Mouse (Mus musculus) heart, postnatal 0 days (tissue): ENCODE data around the gene Sycn. TPM values are rescaled to one million over a fixed set of nuclear protein-coding genes. Genes with fewer than 3 reads are reported as not detected.

ENCODE experiments used
- ATAC-seq: fragments of 200-750 bp; cut with Nextera tagmentation; 2 replicates; pipeline ENCODE4 v1.8.0; 2017; ENCODE audit warnings: low read depth, moderate number of reproducible peaks, moderate library complexity; ENCODE audit not compliant: insufficient read depth
- DNase-seq: peaks from one replicate; pipeline ENCODE4 v3.0.0-alpha.2; 2016; ENCODE audit warnings: low spot score
- H3K27ac ChIP-seq: fragments of 300-500 bp; sonication (generic); 2 replicates; pipeline ENCODE4 v1.5.1; 2014; ENCODE audit warnings: low read depth, mild to moderate bottlenecking
- H3K27me3 ChIP-seq: fragments of 300-500 bp; sonication (generic); 2 replicates; pipeline ENCODE4 v1.6.1; 2014; ENCODE audit warnings: low read length, mixed read lengths; ENCODE audit not compliant: control insufficient read depth, insufficient read depth
- H3K36me3 ChIP-seq: fragments of 300-500 bp; sonication (generic); replicated peaks from 2 replicates; pipeline ENCODE4 v1.6.1; 2014; ENCODE audit warnings: low read length, mixed read lengths; ENCODE audit not compliant: control insufficient read depth, insufficient read depth
- H3K4me1 ChIP-seq: fragments of 300-500 bp; sonication (generic); 2 replicates; pipeline ENCODE4 v1.6.1; 2014; ENCODE audit warnings: antibody characterized with exemption; ENCODE audit not compliant: control insufficient read depth, insufficient read depth
- H3K4me2 ChIP-seq: fragments of 300-500 bp; sonication (generic); 2 replicates; pipeline ENCODE4 v1.6.1; 2014; ENCODE audit warnings: low read depth, mild to moderate bottlenecking, low read length, moderate library complexity
- H3K4me3 ChIP-seq: fragments of 300-500 bp; sonication (generic); 2 replicates; pipeline ENCODE4 v1.5.1; 2014; ENCODE audit warnings: low read depth, low read length
- H3K9ac ChIP-seq: fragments of 300-500 bp; sonication (generic); replicated peaks from 2 replicates; pipeline ENCODE4 v1.6.1; 2014; ENCODE audit warnings: low read depth, low read length, mixed read lengths
- H3K9me3 ChIP-seq: fragments of 300-500 bp; sonication (generic); replicated peaks from 2 replicates; pipeline ENCODE4 v1.6.1; 2016; ENCODE audit warnings: low read length; ENCODE audit not compliant: control insufficient read depth
- CTCF ChIP-seq: IDR thresholded peaks from 2 replicates; pipeline ENCODE4 v1.5.1; 2016; ENCODE audit warnings: antibody characterized with exemption, control low read depth, low read depth
- EP300 ChIP-seq: IDR thresholded peaks from 2 replicates; pipeline ENCODE4 v1.6.1; 2016; ENCODE audit warnings: antibody characterized with exemption, low read depth
- WGBS: fragments of 180-500 bp; shearing (Covaris S2); extraction: QIAGEN DNeasy Blood & Tissue Kit; methylation state at CpG from one replicate; pipeline ENCODE4 v1.1.7; 2014; 5-methylcytosine and 5-hydroxymethylcytosine counted together
- polyA plus RNA-seq: library from polyadenylated mRNA; unstranded; fragments of >200 nt; fragmentation: Nextera tagmentation; extraction: Ambion mirVana; gene quantifications from 2 replicates; pipeline ENCODE4 v1.2.1, GENCODE M21; 2015
- total RNA-seq: library from RNA; depleted of rRNA; stranded (reverse); fragments of >200 nt; gene quantifications from 2 replicates; pipeline ENCODE4 v1.2.3, GENCODE M21; 2014; ENCODE audit warnings: low replicate concordance

Sycn gene
- total and polyA plus RNA-seq, 2 experiments from 2014 or later: not detected

- H3K27ac ChIP-seq: no peak overlapping the region
- H3K9me3 ChIP-seq: no peaks in the 10 kb centered on the region
- H3K36me3 ChIP-seq: no peaks in the 10 kb centered on the region
- H3K9ac ChIP-seq: no peak overlapping the region
- H3K27me3 ChIP-seq: peaks cover 47% of the 10 kb centered on the region
- H3K4me1 ChIP-seq: peaks cover 4% of the 10 kb centered on the region; the same call in 1 of the 2 replicates
- no peak overlapping the region for H3K4me2 ChIP-seq
- 32% methylated on average over 14 of the region's 14 CpGs for WGBS
- peak; percentile 28; the same call in 1 of the 2 replicates for ATAC-seq
- no peak overlapping the region for H3K4me3 ChIP-seq
- DNase-seq: peak; percentile 13
- TF ChIP-seq CTCF (no peak), EP300 (no peak)
These were observed 4.6 kb downstream of the Sycn start for GRCm38 (mm10) chr7:28545048-28545890.

- Histone ChIP-seq H3K4me3 (no peak overlapping the region), H3K4me2 (no peak overlapping the region), H3K27ac (no peak overlapping the region), H3K9ac (no peak overlapping the region), H3K27me3 (peaks cover 47% of the 10 kb centered on the region), H3K9me3 (no peaks in the 10 kb centered on the region), H3K4me1 (peaks cover 4% of the 10 kb centered on the region; the same call in 1 of the 2 replicates), H3K36me3 (no peaks in the 10 kb centered on the region)
- DNase-seq: no peak
- TF ChIP-seq EP300 (no peak), CTCF (no peak)
- ATAC-seq: no peak
- 49% methylated on average over 7 of the region's 7 CpGs for WGBS
These were observed 5.2 kb downstream of the Sycn start for GRCm38 (mm10) chr7:28545891-28546210.

GRCm38 (mm10) chr7:28546649-28547048, 6.0 kb downstream of the Sycn start:
- H3K36me3 ChIP-seq: no peaks in the 10 kb centered on the region
- TF ChIP-seq CTCF (no peak), EP300 (no peak)
- H3K9me3 ChIP-seq: no peaks in the 10 kb centered on the region
- 1% methylated on average over 22 of the region's 22 CpGs for WGBS
- peak overlapping the region; percentile 26 for H3K4me2 ChIP-seq
- DNase-seq (no peak), ATAC-seq (no peak)
- no peak overlapping the region for H3K27ac ChIP-seq
- H3K4me3 ChIP-seq: peak overlapping the region; percentile 8; the same call in 1 of the 2 replicates
- no peak overlapping the region for H3K9ac ChIP-seq
- peaks cover 4% of the 10 kb centered on the region; the same call in 1 of the 2 replicates for H3K4me1 ChIP-seq
- H3K27me3 ChIP-seq: peaks cover 47% of the 10 kb centered on the region

GRCm38 (mm10) chr7:28547154-28547553, 6.5 kb downstream of the Sycn start, which contains the start of gene Nccrp1:
Gene Nccrp1 (minus strand): TSS chr7:28547254.
- Histone ChIP-seq H3K36me3 (no peaks in the 10 kb centered on the region), H3K9ac (no peak within 1 kb of the TSS), H3K27me3 (peaks cover 47% of the 10 kb centered on the region), H3K4me1 (peaks cover 4% of the 10 kb centered on the region; the same call in 1 of the 2 replicates), H3K9me3 (no peaks in the 10 kb centered on the region), H3K27ac (no peak within 1 kb of the TSS), H3K4me3 (peak within 1 kb of the TSS; percentile 8; the same call in 1 of the 2 replicates), H3K4me2 (peak within 1 kb of the TSS; percentile 26)
- DNase-seq (no peak), ATAC-seq (no peak)
- TF ChIP-seq EP300 (no peak), CTCF (no peak)
- WGBS: 10% methylated on average over 3 of the region's 5 CpGs

- WGBS: 59% methylated on average over 7 of the region's 7 CpGs
- H3K27ac ChIP-seq: no peak overlapping the region
- no peak for ATAC-seq
- no peak overlapping the region for H3K4me3 ChIP-seq
- no peak overlapping the region for H3K9ac ChIP-seq
- peaks cover 47% of the 10 kb centered on the region for H3K27me3 ChIP-seq
- DNase-seq: no peak
- no peak overlapping the region for H3K4me2 ChIP-seq
- peaks cover 4% of the 10 kb centered on the region; the same call in 1 of the 2 replicates for H3K4me1 ChIP-seq
- TF ChIP-seq EP300 (no peak), CTCF (no peak)
- H3K9me3 ChIP-seq: no peaks in the 10 kb centered on the region; the same call in 1 of the 2 replicates
- no peaks in the 10 kb centered on the region for H3K36me3 ChIP-seq
These were observed 6.9 kb downstream of the Sycn start for GRCm38 (mm10) chr7:28547628-28548027.
